Mouse (Mus musculus): ENCODE results near the gene Olfr1445. TPM values are rescaled to one million over a fixed set of nuclear protein-coding genes. Genes with fewer than 3 reads are reported as not detected.

Gene Olfr1445
- polyA plus RNA-seq (2015; fragmentation: Nextera tagmentation; extraction: Ambion mirVana): not detected in 2 replicates

- Histone ChIP-seq H3K9ac (ENCODE audit: low read depth, low read length) (no peak within 1 kb of the TSS), H3K27me3 (ENCODE audit: insufficient read depth, low read length) (no peaks in the 10 kb centered on the region), H3K4me1 (replicated peaks; ENCODE audit: insufficient read depth, low read length) (no peaks in the 10 kb centered on the region), H3K36me3 (ENCODE audit: insufficient read depth, low read length) (no peaks in the 10 kb centered on the region), H3K4me3 (replicated peaks; ENCODE audit: low read depth, low read length) (no peak within 1 kb of the TSS), H3K27ac (no peak within 1 kb of the TSS), H3K4me2 (ENCODE audit: low read length) (no peak within 1 kb of the TSS), H3K9me3 (replicated peaks; ENCODE audit: low read length) (no peaks in the 10 kb centered on the region)
- TF ChIP-seq CTCF (IDR thresholded peaks at IDR 0.05; ENCODE audit: low read depth): no peak
- DNase-seq (ENCODE audit: low spot score): no peak
- WGBS: 83% methylated on average over 2 of the region's 2 CpGs
- no peak for ATAC-seq (replicated peaks; ENCODE audit: low FRiP score, low read depth)
Measured at GRCm38 (mm10) chr19:12883555-12883954, at the start of gene Olfr1445. Gene Olfr1445 (plus strand): TSS chr19:12883855.

GRCm38 (mm10) chr19:12838507-12838906, 45.1 kb upstream of the Olfr1445 start:
- no peak overlapping the region for H3K4me3 ChIP-seq (replicated peaks; ENCODE audit: low read depth, low read length)
- ATAC-seq (replicated peaks; ENCODE audit: low FRiP score, low read depth): no peak
- H3K4me2 ChIP-seq (ENCODE audit: low read length): no peak overlapping the region
- no peaks in the 10 kb centered on the region for H3K9me3 ChIP-seq (replicated peaks; ENCODE audit: low read length)
- H3K27ac ChIP-seq: no peak overlapping the region
- no peak overlapping the region for H3K9ac ChIP-seq (ENCODE audit: low read depth, low read length)
- WGBS: 85% methylated on average over 1 of the region's 1 CpGs
- no peak for DNase-seq (ENCODE audit: low spot score)
- no peaks in the 10 kb centered on the region for H3K4me1 ChIP-seq (replicated peaks; ENCODE audit: insufficient read depth, low read length)
- no peak for TF ChIP-seq CTCF (IDR thresholded peaks at IDR 0.05; ENCODE audit: low read depth)
- H3K27me3 ChIP-seq (ENCODE audit: insufficient read depth, low read length): no peaks in the 10 kb centered on the region
- H3K36me3 ChIP-seq (ENCODE audit: insufficient read depth, low read length): no peaks in the 10 kb centered on the region

- ATAC-seq (replicated peaks; ENCODE audit: low FRiP score, low read depth): no peak
- Histone ChIP-seq H3K27me3 (ENCODE audit: insufficient read depth, low read length) (no peaks in the 10 kb centered on the region), H3K4me3 (replicated peaks; ENCODE audit: low read depth, low read length) (no peak within 1 kb of the TSS), H3K27ac (no peak within 1 kb of the TSS), H3K36me3 (ENCODE audit: insufficient read depth, low read length) (no peaks in the 10 kb centered on the region), H3K4me2 (ENCODE audit: low read length) (no peak within 1 kb of the TSS), H3K9me3 (replicated peaks; ENCODE audit: low read length) (no peaks in the 10 kb centered on the region), H3K9ac (ENCODE audit: low read depth, low read length) (no peak within 1 kb of the TSS), H3K4me1 (replicated peaks; ENCODE audit: insufficient read depth, low read length) (no peaks in the 10 kb centered on the region)
- TF ChIP-seq CTCF (IDR thresholded peaks at IDR 0.05; ENCODE audit: low read depth): no peak
- DNase-seq (ENCODE audit: low spot score): no peak
Measured at GRCm38 (mm10) chr19:12846382-12846781, 37.3 kb upstream of the Olfr1445 start, which contains the start of gene Gm5244. Gene Gm5244 (plus strand): TSS chr19:12846682.

GRCm38 (mm10) chr19:12856983-12857382, 26.7 kb upstream of the Olfr1445 start, which contains the start of gene Olfr1444:
Gene Olfr1444 (plus strand): TSS chr19:12857283.
- H3K9ac ChIP-seq (ENCODE audit: low read depth, low read length): no peak within 1 kb of the TSS
- H3K4me3 ChIP-seq (replicated peaks; ENCODE audit: low read depth, low read length): no peak within 1 kb of the TSS
- no peak for TF ChIP-seq CTCF (IDR thresholded peaks at IDR 0.05; ENCODE audit: low read depth)
- 62% methylated on average over 1 of the region's 1 CpGs for WGBS
- ATAC-seq (replicated peaks; ENCODE audit: low FRiP score, low read depth) (no peak), DNase-seq (ENCODE audit: low spot score) (no peak)
- no peaks in the 10 kb centered on the region for H3K27me3 ChIP-seq (ENCODE audit: insufficient read depth, low read length)
- no peaks in the 10 kb centered on the region for H3K4me1 ChIP-seq (replicated peaks; ENCODE audit: insufficient read depth, low read length)
- no peak within 1 kb of the TSS for H3K4me2 ChIP-seq (ENCODE audit: low read length)
- H3K36me3 ChIP-seq (ENCODE audit: insufficient read depth, low read length): no peaks in the 10 kb centered on the region
- H3K9me3 ChIP-seq (replicated peaks; ENCODE audit: low read length): no peaks in the 10 kb centered on the region
- H3K27ac ChIP-seq: no peak within 1 kb of the TSS

GRCm38 (mm10) chr19:12893424-12893823, 9.8 kb downstream of the Olfr1445 start, which contains the start of gene Olfr1446:
Gene Olfr1446 (minus strand): TSS chr19:12893524.
- H3K9me3 ChIP-seq (replicated peaks; ENCODE audit: low read length): no peaks in the 10 kb centered on the region
- no peaks in the 10 kb centered on the region for H3K4me1 ChIP-seq (replicated peaks; ENCODE audit: insufficient read depth, low read length)
- WGBS: 69% methylated on average over 1 of the region's 1 CpGs
- H3K4me3 ChIP-seq (replicated peaks; ENCODE audit: low read depth, low read length): no peak within 1 kb of the TSS
- H3K36me3 ChIP-seq (ENCODE audit: insufficient read depth, low read length): no peaks in the 10 kb centered on the region
- H3K27ac ChIP-seq: no peak within 1 kb of the TSS
- no peak within 1 kb of the TSS for H3K9ac ChIP-seq (ENCODE audit: low read depth, low read length)
- no peak within 1 kb of the TSS for H3K4me2 ChIP-seq (ENCODE audit: low read length)
- no peak for ATAC-seq (replicated peaks; ENCODE audit: low FRiP score, low read depth)
- H3K27me3 ChIP-seq (ENCODE audit: insufficient read depth, low read length): no peaks in the 10 kb centered on the region
- no peak for DNase-seq (ENCODE audit: low spot score)
- no peak for TF ChIP-seq CTCF (IDR thresholded peaks at IDR 0.05; ENCODE audit: low read depth)

- Histone ChIP-seq H3K4me1 (replicated peaks; ENCODE audit: insufficient read depth, low read length) (no peaks in the 10 kb centered on the region), H3K4me2 (ENCODE audit: low read length) (no peak within 1 kb of the TSS), H3K27me3 (ENCODE audit: insufficient read depth, low read length) (no peaks in the 10 kb centered on the region), H3K4me3 (replicated peaks; ENCODE audit: low read depth, low read length) (no peak within 1 kb of the TSS), H3K9me3 (replicated peaks; ENCODE audit: low read length) (no peaks in the 10 kb centered on the region), H3K36me3 (ENCODE audit: insufficient read depth, low read length) (no peaks in the 10 kb centered on the region), H3K27ac (no peak within 1 kb of the TSS), H3K9ac (ENCODE audit: low read depth, low read length) (no peak within 1 kb of the TSS)
- no peak for DNase-seq (ENCODE audit: low spot score)
- 90% methylated on average over 1 of the region's 1 CpGs for WGBS
- TF ChIP-seq CTCF (IDR thresholded peaks at IDR 0.05; ENCODE audit: low read depth): no peak
- ATAC-seq (replicated peaks; ENCODE audit: low FRiP score, low read depth): no peak
Measured at GRCm38 (mm10) chr19:12903643-12904042, 20.0 kb downstream of the Olfr1445 start, which contains the start of gene Olfr1447. Gene Olfr1447 (minus strand): TSS chr19:12903743.

GRCm38 (mm10) chr19:12924319-12924718, 40.7 kb downstream of the Olfr1445 start, which contains the start of gene Olfr1448:
Gene Olfr1448 (minus strand): TSS chr19:12924419.
- ATAC-seq (replicated peaks; ENCODE audit: low FRiP score, low read depth) (no peak), DNase-seq (ENCODE audit: low spot score) (no peak)
- no peaks in the 10 kb centered on the region for H3K4me1 ChIP-seq (replicated peaks; ENCODE audit: insufficient read depth, low read length)
- no peaks in the 10 kb centered on the region for H3K27me3 ChIP-seq (ENCODE audit: insufficient read depth, low read length)
- no peaks in the 10 kb centered on the region for H3K36me3 ChIP-seq (ENCODE audit: insufficient read depth, low read length)
- no peak within 1 kb of the TSS for H3K4me3 ChIP-seq (replicated peaks; ENCODE audit: low read depth, low read length)
- WGBS: 67% methylated on average over 1 of the region's 1 CpGs
- no peak within 1 kb of the TSS for H3K9ac ChIP-seq (ENCODE audit: low read depth, low read length)
- TF ChIP-seq CTCF (IDR thresholded peaks at IDR 0.05; ENCODE audit: low read depth): no peak
- H3K9me3 ChIP-seq (replicated peaks; ENCODE audit: low read length): no peaks in the 10 kb centered on the region
- H3K27ac ChIP-seq: no peak within 1 kb of the TSS
- no peak within 1 kb of the TSS for H3K4me2 ChIP-seq (ENCODE audit: low read length)
